Mouse (Mus musculus) heart, embryonic 16.5 days (tissue): Measurements from ENCODE around the gene Grin2c. TPM values are rescaled to one million over a fixed set of nuclear protein-coding genes. Genes with fewer than 3 reads are reported as not detected.

Source experiments
- ATAC-seq: fragments of 200-750 bp; cut with Nextera tagmentation; replicated peaks from 2 replicates; pipeline ENCODE4 v1.8.0; 2017; ENCODE audit warnings: moderate number of reproducible peaks; ENCODE audit not compliant: insufficient read depth, low FRiP score; ENCODE audit errors: extremely low read depth
- H3K27ac ChIP-seq: fragments of 300-500 bp; sonication (generic); 2 replicates; pipeline ENCODE4 v1.5.1; 2014; ENCODE audit warnings: mild to moderate bottlenecking, low read length, control low read depth, moderate library complexity
- H3K27me3 ChIP-seq: fragments of 300-500 bp; sonication (generic); 2 replicates; pipeline ENCODE4 v1.6.1; 2014; ENCODE audit warnings: low read length, mixed read lengths; ENCODE audit not compliant: control insufficient read depth, insufficient read depth
- H3K36me3 ChIP-seq: fragments of 300-500 bp; sonication (generic); 2 replicates; pipeline ENCODE4 v1.6.1; 2014; ENCODE audit not compliant: control insufficient read depth, insufficient read depth
- H3K4me1 ChIP-seq: fragments of 300-500 bp; sonication (generic); 2 replicates; pipeline ENCODE4 v1.6.1; 2014; ENCODE audit warnings: low read length, mixed read lengths; ENCODE audit not compliant: control insufficient read depth, insufficient read depth
- H3K4me2 ChIP-seq: fragments of 300-500 bp; sonication (generic); 2 replicates; pipeline ENCODE4 v1.6.1; 2014; ENCODE audit warnings: low read depth, mild to moderate bottlenecking, control low read depth, low read length
- H3K4me3 ChIP-seq: fragments of 300-500 bp; sonication (generic); 2 replicates; pipeline ENCODE4 v1.5.1; 2014; ENCODE audit warnings: mild to moderate bottlenecking, control low read depth, low read length
- H3K9ac ChIP-seq: fragments of 300-500 bp; sonication (generic); 2 replicates; pipeline ENCODE4 v1.6.1; 2014; ENCODE audit warnings: low read length, control low read depth
- H3K9me3 ChIP-seq: fragments of 300-500 bp; sonication (generic); replicated peaks from 2 replicates; pipeline ENCODE4 v1.6.1; 2016; ENCODE audit warnings: low read length; ENCODE audit not compliant: control insufficient read depth
- WGBS: fragments of 180-500 bp; shearing (Covaris S2); extraction: QIAGEN DNeasy Blood & Tissue Kit; methylation state at CpG from one replicate; pipeline ENCODE4 v1.1.7; 2014; 5-methylcytosine and 5-hydroxymethylcytosine counted together
- polyA plus RNA-seq: library from polyadenylated mRNA; unstranded; fragments of >200 nt; fragmentation: Nextera tagmentation; extraction: Ambion mirVana; gene quantifications from 2 replicates; pipeline ENCODE4 v1.2.1, GENCODE M21; 2015

Grin2c gene
- polyA plus RNA-seq, 1 experiment from 2014 or later: 0.21 TPM

DNA sequence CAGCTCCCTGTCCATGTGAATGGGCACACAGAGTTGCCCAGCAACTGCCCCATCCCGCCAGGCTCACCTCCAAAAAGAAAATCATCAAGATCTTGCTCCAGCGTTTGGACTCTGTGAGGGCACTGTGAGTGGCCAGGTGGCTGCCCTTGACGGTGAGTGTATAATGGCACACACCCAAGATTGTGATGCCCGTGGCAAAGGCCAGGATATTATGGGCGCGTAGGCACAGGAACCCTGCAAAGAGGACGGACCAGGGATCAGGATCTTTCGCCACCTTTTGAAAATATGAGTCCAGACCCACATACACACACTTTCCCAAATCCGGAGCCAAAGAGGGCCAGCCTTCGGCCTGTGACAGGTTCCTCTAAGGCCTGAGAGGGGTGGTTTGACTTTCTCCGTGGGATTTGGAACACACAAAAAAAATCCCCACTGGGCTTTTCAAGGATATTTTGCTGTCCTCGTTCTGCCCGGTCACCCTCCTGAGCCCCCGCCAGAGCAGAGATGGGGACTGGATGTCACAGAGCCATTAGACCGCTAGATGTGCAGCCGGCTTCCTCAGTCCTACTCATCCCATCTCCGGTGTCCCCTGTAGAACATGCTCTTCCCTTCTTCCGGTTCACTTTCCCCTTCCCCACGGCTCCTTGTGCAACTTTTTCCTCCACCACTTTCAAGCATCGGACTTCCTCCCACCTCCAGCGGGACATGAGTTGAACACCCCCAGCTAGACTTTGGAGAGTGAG is 29.6 kb upstream of the Grin2c start:
- no peak for ATAC-seq
- 55% methylated on average over 21 of the region's 21 CpGs for WGBS
- Histone ChIP-seq H3K27ac (no peak overlapping the region), H3K9ac (peak overlapping the region; percentile 73), H3K36me3 (no peaks in the 10 kb centered on the region), H3K4me3 (peak overlapping the region; percentile 61), H3K27me3 (peaks cover 13% of the 10 kb centered on the region), H3K4me2 (peak overlapping the region; percentile 98), H3K4me1 (peaks cover 11% of the 10 kb centered on the region), H3K9me3 (peaks cover 3% of the 10 kb centered on the region; the same call in 1 of the 2 replicates)

GRCm38 (mm10) chr11:115295939-115296338 is 28.9 kb upstream of the Grin2c start:
- ATAC-seq: no peak
- 86% methylated on average over 11 of the region's 11 CpGs for WGBS

DNA sequence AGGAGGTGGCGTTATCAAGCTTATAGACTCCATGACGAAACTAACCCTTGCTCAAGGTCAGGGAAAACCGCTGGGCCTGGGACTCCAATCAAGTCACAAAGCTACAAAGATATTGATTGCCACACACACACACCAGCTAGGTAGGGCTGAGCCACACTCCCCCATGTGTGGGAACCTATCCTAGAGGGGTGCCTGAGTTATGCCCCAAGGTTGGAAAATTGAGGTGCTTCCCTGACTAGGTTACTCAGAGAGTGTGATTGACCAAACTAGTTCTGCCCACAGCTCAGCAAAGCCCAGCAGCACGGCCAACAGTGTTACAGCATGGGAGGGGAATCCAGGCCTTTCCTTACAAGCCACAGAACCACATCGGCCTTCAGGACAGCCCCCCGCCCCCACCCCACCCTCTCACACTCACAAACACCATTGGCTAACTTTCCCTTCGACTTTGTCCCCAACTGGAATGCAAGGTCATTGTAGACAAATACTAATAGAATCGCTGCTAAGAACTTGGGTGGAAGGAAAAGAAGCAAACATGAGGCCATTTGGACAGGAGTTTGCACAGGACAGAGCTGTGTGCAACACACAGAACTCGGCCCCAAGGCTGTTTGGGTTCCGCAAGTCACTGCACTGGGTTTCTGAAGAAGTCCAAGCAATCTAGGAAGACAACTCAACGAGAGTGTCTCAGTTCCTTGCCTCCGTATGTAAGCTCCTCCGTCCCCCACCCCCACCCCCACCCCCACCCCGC is 25.8 kb upstream of the Grin2c start:
- 58% methylated on average over 14 of the region's 14 CpGs for WGBS
- H3K27ac ChIP-seq: no peak overlapping the region
- no peaks in the 10 kb centered on the region for H3K36me3 ChIP-seq
- H3K4me3 ChIP-seq: no peak overlapping the region
- H3K9ac ChIP-seq: no peak overlapping the region
- H3K27me3 ChIP-seq: peaks cover 8% of the 10 kb centered on the region
- no peak overlapping the region for H3K4me2 ChIP-seq
- peaks cover 14% of the 10 kb centered on the region for H3K4me1 ChIP-seq
- no peaks in the 10 kb centered on the region for H3K9me3 ChIP-seq
- no peak for ATAC-seq

More at GRCm38 (mm10) chr11:115295939-115296338, 28.9 kb upstream of the Grin2c start:
- H3K4me3 ChIP-seq: no peak overlapping the region
- H3K27ac ChIP-seq: no peak overlapping the region
- peaks cover 3% of the 10 kb centered on the region; the same call in 1 of the 2 replicates for H3K9me3 ChIP-seq
- no peaks in the 10 kb centered on the region for H3K36me3 ChIP-seq
- H3K4me2 ChIP-seq: no peak overlapping the region
- H3K9ac ChIP-seq: no peak overlapping the region
- peaks cover 14% of the 10 kb centered on the region for H3K4me1 ChIP-seq
- peaks cover 13% of the 10 kb centered on the region for H3K27me3 ChIP-seq

GRCm38 (mm10) chr11:115291503-115291902 is 24.5 kb upstream of the Grin2c start:
- Histone ChIP-seq H3K27ac (0 out of 2 replicates have a peak overlapping the region, but pooled peaks have one; percentile 9), H3K27me3 (no peaks in the 10 kb centered on the region), H3K4me2 (no peak overlapping the region), H3K36me3 (no peaks in the 10 kb centered on the region), H3K9me3 (no peaks in the 10 kb centered on the region), H3K9ac (no peak overlapping the region), H3K4me3 (no peak overlapping the region), H3K4me1 (peaks cover 8% of the 10 kb centered on the region; the same call in 1 of the 2 replicates)
- 77% methylated on average over 10 of the region's 10 CpGs for WGBS
- ATAC-seq: no peak

- 39% methylated on average over 6 of the region's 6 CpGs for WGBS
- no peaks in the 10 kb centered on the region for H3K27me3 ChIP-seq
- no peak overlapping the region for H3K4me2 ChIP-seq
- ATAC-seq: peak; percentile 43; the same call in 1 of the 2 replicates
- no peaks in the 10 kb centered on the region for H3K9me3 ChIP-seq
- H3K9ac ChIP-seq: no peak overlapping the region
- peaks cover 8% of the 10 kb centered on the region; the same call in 1 of the 2 replicates for H3K4me1 ChIP-seq
- H3K27ac ChIP-seq: peak overlapping the region; percentile 10; the same call in 1 of the 2 replicates
- H3K4me3 ChIP-seq: no peak overlapping the region
- H3K36me3 ChIP-seq: no peaks in the 10 kb centered on the region
Observed at GRCm38 (mm10) chr11:115290919-115291318, 23.9 kb upstream of the Grin2c start.

DNA sequence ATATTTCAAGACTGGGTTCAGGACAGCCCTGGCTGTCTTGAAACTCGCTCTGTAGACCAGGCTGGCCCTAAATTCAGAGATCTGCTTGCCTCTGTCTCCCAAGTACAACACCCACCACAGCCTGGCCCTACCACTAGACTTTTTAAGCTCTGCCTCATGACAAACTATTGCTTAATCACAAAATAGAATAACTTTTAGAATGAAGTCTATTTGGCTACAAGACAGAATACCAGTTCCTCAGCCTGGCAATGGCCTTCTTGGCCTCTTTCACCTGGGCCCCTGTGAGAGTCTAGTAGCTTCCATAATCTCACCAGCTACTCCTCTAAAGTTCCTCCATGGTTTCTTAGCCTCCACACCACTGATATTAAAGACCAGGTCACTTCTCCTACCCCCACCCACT is 23.3 kb upstream of the Grin2c start:
- H3K9me3 ChIP-seq: no peaks in the 10 kb centered on the region
- H3K27ac ChIP-seq: peak overlapping the region; percentile 10; the same call in 1 of the 2 replicates
- WGBS: 94% methylated on average over 1 of the region's 1 CpGs
- H3K9ac ChIP-seq: no peak overlapping the region
- no peaks in the 10 kb centered on the region for H3K36me3 ChIP-seq
- peaks cover 8% of the 10 kb centered on the region; the same call in 1 of the 2 replicates for H3K4me1 ChIP-seq
- no peaks in the 10 kb centered on the region for H3K27me3 ChIP-seq
- ATAC-seq: no peak
- H3K4me3 ChIP-seq: no peak overlapping the region
- H3K4me2 ChIP-seq: no peak overlapping the region

DNA sequence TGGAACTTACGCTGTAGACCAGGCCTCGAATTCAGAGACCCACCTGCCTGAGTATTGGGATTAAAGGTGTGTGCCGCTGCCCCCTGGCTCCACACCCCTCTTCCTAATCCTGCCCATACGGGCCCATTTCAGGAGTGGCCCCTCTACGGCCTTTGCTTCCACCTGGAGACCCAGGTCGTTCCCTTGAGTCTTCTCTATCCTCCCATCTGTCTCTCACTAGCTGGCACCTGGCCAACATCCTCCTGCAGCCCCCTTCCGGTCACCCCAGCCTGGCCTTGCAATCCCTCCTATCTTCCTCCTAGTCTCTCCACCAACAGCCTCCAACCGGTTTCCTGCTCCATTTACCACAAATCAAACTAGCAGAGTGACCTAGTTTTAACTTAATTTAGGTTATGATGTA is 22.8 kb upstream of the Grin2c start:
- Histone ChIP-seq H3K9me3 (no peaks in the 10 kb centered on the region), H3K36me3 (no peaks in the 10 kb centered on the region), H3K4me3 (no peak overlapping the region), H3K9ac (no peak overlapping the region), H3K4me1 (peaks cover 8% of the 10 kb centered on the region; the same call in 1 of the 2 replicates), H3K4me2 (no peak overlapping the region), H3K27me3 (no peaks in the 10 kb centered on the region), H3K27ac (no peak overlapping the region)
- 67% methylated on average over 8 of the region's 8 CpGs for WGBS
- ATAC-seq: no peak

GRCm38 (mm10) chr11:115288305-115288704 is 21.3 kb upstream of the Grin2c start:
- Histone ChIP-seq H3K4me2 (no peak overlapping the region), H3K4me3 (no peak overlapping the region), H3K36me3 (no peaks in the 10 kb centered on the region), H3K9ac (no peak overlapping the region), H3K27me3 (no peaks in the 10 kb centered on the region), H3K9me3 (no peaks in the 10 kb centered on the region), H3K4me1 (peaks cover 8% of the 10 kb centered on the region; the same call in 1 of the 2 replicates), H3K27ac (no peak overlapping the region)
- WGBS: 79% methylated on average over 2 of the region's 2 CpGs
- no peak for ATAC-seq

DNA sequence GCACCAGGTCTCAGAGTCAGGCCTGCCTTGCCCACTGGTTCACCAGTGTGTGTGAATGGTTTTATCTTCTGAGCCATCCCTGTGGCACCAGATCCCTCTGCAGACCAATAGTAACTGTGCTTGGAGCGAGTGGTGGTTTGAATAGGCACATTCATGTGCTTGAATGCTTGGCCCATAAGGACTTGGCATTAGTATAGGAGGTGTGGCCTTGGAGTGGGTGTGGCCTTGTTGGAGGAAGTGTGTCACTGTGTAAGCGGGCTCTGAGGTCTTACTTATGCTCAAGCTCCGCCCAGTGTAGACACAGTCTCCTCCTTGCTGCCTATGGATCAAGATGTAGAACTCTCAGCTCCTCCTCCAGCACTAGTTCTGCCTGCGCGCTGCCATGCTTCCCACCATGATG is 20.3 kb upstream of the Grin2c start:
- no peak for ATAC-seq
- Histone ChIP-seq H3K36me3 (no peaks in the 10 kb centered on the region), H3K4me3 (no peak overlapping the region), H3K4me2 (no peak overlapping the region), H3K9me3 (no peaks in the 10 kb centered on the region), H3K4me1 (0 out of 2 replicates have a peak, but pooled peaks cover 3% of the 10 kb centered on the region), H3K27ac (no peak overlapping the region), H3K9ac (no peak overlapping the region), H3K27me3 (no peaks in the 10 kb centered on the region)
- WGBS: 78% methylated on average over 5 of the region's 5 CpGs
